Mouse (Mus musculus): ENCODE data around the gene Ppef2.
A peak's percentile ranks its signal among the peaks of the same experiment; 100 is the strongest.

Ppef2 gene

GRCm38 (mm10) chr5:92256218-92256617, at the start of gene Ppef2:
Gene Ppef2 (minus strand): TSS chr5:92256278.
- DNase-seq, result no peak

DNA sequence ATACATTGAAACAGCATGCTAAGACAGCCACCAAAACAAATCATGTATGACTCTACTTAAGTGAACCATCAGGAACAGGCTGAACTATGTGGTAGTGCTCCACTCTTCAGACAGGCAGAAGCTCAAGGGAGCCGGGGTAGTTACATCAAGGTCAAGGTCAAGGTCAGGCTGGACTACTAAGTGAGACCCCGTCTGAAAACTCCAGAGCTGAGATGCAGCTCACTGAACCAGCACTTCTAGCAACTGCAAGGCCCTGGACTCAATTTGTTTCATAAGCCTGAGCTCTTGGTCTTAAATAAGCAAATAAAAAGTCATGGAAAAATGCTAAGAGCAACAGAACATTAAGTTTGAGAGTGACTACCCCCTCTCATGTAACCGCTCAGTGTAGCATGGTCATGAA, 48.2 kb upstream of the Ppef2 start:
- no peak for DNase-seq

GRCm38 (mm10) chr5:92302149-92302840, 46.2 kb upstream of the Ppef2 start:
- no peak for DNase-seq

DNA sequence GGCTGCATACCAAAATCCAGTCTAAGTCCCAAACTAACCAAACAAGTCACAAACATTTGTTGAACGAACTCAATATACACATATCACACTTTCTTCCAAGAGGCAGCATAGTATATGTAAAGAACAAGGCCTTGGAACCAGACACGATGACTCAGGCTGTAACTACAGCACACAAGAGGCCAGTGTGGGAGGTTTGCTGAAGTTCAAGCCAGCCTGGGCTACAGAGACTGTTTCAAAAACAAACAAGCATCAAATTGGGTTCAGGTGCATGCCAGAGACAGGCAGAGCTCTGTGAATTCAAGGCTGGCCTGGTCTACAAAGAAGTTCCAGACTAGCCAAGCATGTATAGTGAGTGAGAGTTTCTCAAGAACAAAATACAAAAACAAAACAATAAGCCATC, 38.4 kb upstream of the Ppef2 start:
- DNase-seq, result no peak

DNA sequence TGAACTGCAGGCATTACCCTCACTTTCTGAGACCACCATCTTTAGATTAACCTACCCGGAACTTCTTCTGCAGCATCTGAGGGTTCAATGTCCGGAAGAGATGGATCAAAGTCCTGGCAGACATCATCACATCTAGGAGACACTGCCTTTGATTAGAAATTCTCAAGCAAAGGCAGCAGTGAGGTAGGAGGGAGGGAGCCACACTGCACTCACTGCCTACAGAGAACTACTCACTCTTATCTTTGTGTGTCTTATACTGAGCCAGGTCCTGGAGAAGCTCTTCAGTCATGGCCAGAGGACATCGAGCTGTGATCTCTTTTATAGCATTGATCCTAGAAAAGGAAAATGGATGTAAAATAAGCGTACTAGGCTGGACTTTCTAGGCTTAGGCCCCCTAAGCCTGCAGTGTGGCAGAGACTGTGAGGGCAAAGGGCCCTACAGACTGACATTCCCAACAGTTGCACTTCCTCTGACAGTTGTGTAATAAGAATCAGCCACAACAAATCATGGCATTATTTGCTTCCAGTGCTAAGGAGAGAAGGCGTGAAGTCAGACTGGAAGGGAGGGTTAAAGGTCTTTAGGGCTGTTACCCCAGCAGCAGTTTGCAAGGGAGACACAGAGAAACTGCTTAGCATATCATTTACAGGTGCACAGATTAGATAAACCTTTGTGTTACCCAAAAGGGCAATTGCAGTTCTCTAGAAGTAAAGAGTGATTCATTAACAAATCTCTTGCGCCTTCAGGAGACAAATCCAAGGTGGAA, 35.8 kb upstream of the Ppef2 start:
- peak; percentile 36 for DNase-seq

- no peak for DNase-seq
Observed at GRCm38 (mm10) chr5:92287840-92288239, 31.8 kb upstream of the Ppef2 start.

DNA sequence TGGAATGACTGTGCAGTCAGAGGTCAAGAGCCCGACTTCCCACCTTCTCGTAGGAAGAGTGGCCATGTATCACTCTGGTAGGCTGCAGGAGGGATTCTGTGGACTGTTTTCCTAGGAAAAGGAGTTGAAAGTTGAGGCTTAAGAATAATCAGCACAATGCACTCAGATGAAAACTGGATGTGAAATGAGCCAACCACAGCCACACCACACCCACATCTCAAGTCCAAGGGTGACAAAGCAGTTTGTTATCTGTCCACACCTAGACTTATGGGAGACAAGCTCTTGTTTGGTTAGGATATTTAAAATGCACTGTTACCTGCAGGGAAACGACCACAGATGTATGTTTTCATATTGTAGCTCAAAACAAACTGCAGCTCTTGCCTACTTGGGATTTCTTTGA, 27.0 kb upstream of the Ppef2 start:
- DNase-seq, result no peak

DNA sequence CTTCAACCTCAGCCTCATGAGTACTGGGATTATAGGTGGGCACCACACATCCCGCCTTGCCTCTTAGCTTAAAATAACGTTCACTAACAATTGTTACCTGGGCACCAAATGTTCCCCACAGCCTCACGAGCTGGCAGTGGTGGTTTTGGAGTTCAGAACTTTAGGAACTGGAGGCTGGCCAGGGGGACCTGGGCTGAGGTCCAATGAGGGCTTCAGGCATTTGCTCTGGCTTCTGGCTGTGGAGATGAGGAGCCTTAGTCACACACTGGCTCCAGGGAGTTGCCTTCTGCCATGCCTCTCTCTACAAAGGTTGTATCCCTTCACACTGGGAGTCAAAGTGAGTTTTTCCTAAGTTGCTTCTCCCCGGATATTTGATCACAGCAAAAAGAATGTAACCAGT, 26.5 kb upstream of the Ppef2 start:
- DNase-seq, result no peak

DNA sequence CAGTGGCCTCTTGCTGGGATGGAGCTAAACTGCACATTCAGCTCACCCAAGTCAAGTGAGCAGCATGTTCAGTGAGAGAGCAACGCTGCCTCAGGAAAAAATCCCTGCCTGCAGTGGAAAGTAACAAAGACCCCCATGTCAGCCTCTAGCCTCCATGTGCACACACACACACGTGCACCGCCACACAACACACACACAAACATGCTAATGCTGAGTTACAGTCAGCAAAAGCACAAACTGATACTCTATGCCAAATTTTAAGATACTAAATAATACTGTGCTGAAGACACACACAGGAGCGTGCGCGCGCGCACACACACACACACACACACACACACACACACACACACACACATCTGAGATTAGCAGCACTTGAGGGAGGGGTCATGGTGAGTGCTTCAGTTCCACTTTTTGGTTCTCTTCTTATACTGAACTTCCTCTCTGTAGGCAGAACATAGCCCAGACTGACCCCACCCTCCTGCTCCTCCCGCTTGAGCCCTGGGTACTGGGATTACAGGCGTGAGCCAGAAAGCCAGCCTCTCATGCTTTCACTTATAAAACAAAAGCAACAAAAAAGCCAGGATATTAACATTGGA, 23.0 kb upstream of the Ppef2 start:
- peak; percentile 18 for DNase-seq

DNA sequence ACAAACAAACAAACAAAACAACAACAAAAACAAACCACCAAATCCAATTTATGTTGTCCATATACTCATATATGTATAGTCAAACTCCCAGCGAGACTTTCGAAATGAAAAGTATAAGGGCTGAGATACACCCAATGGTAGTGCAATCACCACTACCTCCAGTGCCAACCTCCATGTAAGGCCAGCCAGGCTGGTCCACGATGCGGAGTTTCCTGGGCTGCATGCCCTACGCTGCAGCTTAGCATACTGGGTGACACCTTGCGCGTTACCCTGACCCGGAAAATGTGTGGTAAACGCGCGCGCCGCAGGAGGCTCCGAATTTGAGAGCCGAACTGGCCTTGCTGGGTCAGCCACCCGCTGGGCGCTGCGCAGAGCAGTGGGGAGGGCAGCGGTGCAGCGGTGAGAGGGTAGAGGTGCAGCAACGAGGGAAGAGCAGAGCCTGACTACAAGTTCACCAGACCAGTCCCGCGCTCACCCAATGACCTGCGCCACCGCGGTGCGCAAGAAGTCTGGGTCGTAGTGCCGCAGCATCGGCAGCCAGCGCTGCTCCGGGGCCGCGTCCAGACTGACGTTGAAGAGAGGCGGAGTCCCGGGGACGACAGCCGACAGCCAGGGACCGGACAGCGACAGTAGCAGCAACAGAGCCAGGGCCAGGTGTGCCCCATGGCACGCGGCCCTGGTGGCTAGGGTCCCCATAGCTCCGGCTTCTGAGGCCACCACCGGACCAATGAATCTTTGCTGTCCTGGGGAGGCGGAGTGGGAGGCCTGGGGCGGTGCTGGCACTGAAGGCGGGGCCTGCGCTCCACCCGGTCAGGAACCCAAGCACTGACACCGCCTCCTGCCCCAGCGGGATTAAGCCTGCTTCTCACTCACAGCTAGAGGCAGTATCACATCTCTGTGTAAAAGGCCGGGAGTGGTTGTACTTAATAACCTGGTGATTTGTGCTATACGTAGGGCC, 21.6 kb upstream of the Ppef2 start, which contains the start of gene Naaa:
TSS of gene Naaa (minus strand) at position 734 of the 958 bp plus-strand sequence.
- DNase-seq, result peak; percentile 92

- DNase-seq, result no peak
Observed at GRCm38 (mm10) chr5:92270496-92270895, 14.4 kb upstream of the Ppef2 start.

- no peak for DNase-seq
Observed at GRCm38 (mm10) chr5:92263761-92264359, 7.8 kb upstream of the Ppef2 start.

- DNase-seq, result no peak
Observed at GRCm38 (mm10) chr5:92262646-92263045, 6.6 kb upstream of the Ppef2 start.

DNA sequence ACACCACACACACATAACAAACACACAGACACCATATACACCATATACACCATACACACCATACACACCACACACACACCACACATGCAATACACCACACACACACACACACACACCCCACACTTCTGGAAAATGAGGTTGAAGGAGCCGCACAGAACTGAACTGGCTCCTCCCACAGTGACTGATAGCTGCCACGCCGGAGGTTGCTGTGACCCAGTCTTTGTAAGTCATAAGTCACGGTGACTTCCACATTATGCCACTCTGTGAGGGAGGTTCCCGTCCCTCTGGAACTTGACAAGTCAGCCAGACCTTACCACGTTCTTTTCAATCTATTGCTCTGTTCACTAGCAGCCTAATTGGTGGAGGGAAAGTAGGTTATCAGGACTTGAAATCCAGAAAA, 1.6 kb downstream of the Ppef2 start:
- DNase-seq, result no peak

- DNase-seq, result no peak
Observed at GRCm38 (mm10) chr5:92252797-92253343, 3.2 kb downstream of the Ppef2 start.

DNA sequence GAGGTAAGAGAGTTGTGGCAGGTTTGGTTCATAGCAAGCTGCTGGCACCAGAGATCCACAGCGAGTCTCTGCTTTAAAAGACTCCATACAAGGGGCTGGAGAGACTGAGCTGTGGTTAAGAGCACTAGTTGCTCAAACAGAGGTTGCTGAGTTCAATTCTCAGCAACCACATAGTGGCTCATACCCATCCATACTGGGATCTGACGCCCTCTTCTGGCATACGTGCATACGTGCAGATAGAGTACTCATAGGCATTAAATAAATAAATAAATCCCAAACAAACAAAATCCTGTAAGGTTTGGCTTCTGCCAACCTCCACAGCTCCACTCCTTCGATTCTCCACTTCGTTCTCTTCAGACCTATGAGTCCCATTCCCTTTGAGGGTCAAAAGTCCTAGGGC, 4.0 kb downstream of the Ppef2 start:
- DNase-seq, result no peak

DNA sequence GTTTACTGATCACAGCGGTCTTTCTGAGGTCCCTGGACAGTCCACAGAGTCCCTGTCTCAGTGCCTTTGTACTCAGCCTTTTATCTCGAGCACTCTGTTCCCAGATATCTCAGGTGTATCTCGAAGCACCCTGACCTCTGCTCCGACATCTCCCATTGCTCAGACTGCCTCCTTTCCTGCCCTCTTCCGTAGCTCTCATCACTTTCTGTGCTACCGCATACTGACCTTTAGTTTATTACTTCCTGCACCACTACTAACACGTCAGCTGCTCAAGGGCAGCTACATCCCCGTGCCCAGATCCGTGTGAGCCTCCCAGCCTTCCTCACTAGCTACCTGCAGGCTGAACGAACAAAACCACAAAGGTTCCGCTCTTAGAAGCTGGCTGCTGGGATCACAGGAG, 7.5 kb downstream of the Ppef2 start:
- DNase-seq, result no peak

GRCm38 (mm10) chr5:92245483-92245882, 10.6 kb downstream of the Ppef2 start:
- no peak for DNase-seq

DNA sequence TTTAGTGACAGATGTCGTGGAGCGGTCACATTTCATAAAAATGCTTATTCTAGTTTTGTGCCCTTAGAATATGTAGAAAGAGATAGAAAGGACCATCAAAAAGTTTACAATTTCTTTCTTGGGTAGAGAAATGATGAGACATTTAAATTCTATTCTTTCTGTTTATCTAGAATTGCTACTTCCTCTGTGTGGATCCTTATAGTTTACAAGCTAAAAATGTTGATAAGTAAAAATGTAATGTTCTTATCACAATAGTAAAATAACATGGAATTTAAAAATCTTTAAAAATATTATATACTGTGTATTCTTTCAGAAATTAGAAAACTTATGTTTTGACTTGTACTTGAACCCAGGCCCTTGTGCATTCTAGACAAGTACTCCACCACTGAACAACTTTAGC, 11.2 kb downstream of the Ppef2 start:
- no peak for DNase-seq

GRCm38 (mm10) chr5:92240769-92241168, 15.3 kb downstream of the Ppef2 start:
- no peak for DNase-seq

- DNase-seq, result peak; percentile 70
Observed at GRCm38 (mm10) chr5:92239333-92240232, 16.5 kb downstream of the Ppef2 start.

All from kidney, adult 11 months (tissue).